ENCODE assay signal across 8 mouse cellular contexts in genomic region chr13:85188903-85189643, GRCm38 (mm10). TPM values are rescaled to one million over a fixed set of nuclear protein-coding genes. Genes with fewer than 3 reads are reported as not detected.
DNase-seq lines count a peak whose midpoint lies in the region; ATAC-seq and TF ChIP-seq lines count a peak whose summit lies in the region.

Gene Ccnh (plus strand): TSS chr13:85189408.

- H3K4me3 ChIP-seq in embryonic facial prominence, embryonic 13.5 days: peak within 1 kb of the TSS; percentile 86
- peak within 1 kb of the TSS; percentile 86 for H3K4me3 ChIP-seq in kidney, adult 2 months (ENCODE audit: insufficient read depth, low read depth, low read length)
- peak within 1 kb of the TSS; percentile 86 for H3K4me3 ChIP-seq in limb, embryonic 12.5 days (replicated peaks)
- H3K4me3 ChIP-seq in midbrain, embryonic 15.5 days: peak within 1 kb of the TSS; percentile 90
- peak within 1 kb of the TSS; percentile 78 for H3K4me3 ChIP-seq in spleen, adult 2 months (ENCODE audit: extremely low read depth, insufficient read depth, insufficient read length)

- no peaks in the 10 kb centered on the region for H3K27me3 ChIP-seq in embryonic facial prominence, embryonic 13.5 days
- no peaks in the 10 kb centered on the region for H3K27me3 ChIP-seq in kidney, adult 2 months (replicated peaks; ENCODE audit: control insufficient read depth, insufficient read depth, low read length)
- no peaks in the 10 kb centered on the region for H3K27me3 ChIP-seq in limb, embryonic 12.5 days
- H3K27me3 ChIP-seq in midbrain, embryonic 15.5 days (replicated peaks): no peaks in the 10 kb centered on the region
- H3K27me3 ChIP-seq in spleen, adult 2 months (ENCODE audit: control insufficient read depth, insufficient read depth, low read length): no peaks in the 10 kb centered on the region

- H3K27ac ChIP-seq in embryonic facial prominence, embryonic 13.5 days: peak within 1 kb of the TSS; percentile 69
- H3K27ac ChIP-seq in kidney, adult 2 months (ENCODE audit: insufficient read depth, low read depth, low read length): peak within 1 kb of the TSS; percentile 34
- H3K27ac ChIP-seq in limb, embryonic 12.5 days: peak within 1 kb of the TSS; percentile 78
- H3K27ac ChIP-seq in midbrain, embryonic 15.5 days: peak within 1 kb of the TSS; percentile 85
- peak within 1 kb of the TSS; percentile 18 for H3K27ac ChIP-seq in spleen, adult 2 months (ENCODE audit: insufficient read depth, low read length)

- peak within 1 kb of the TSS; percentile 92 for H3K9ac ChIP-seq in embryonic facial prominence, embryonic 13.5 days
- peak within 1 kb of the TSS; percentile 89 for H3K9ac ChIP-seq in limb, embryonic 12.5 days (replicated peaks)
- H3K9ac ChIP-seq in midbrain, embryonic 15.5 days: peak within 1 kb of the TSS; percentile 87

- H3K4me1 ChIP-seq in embryonic facial prominence, embryonic 13.5 days: peaks cover 8% of the 10 kb centered on the region
- no peaks in the 10 kb centered on the region for H3K4me1 ChIP-seq in kidney, adult 2 months (ENCODE audit: control insufficient read depth, insufficient read depth, low read length)
- no peaks in the 10 kb centered on the region for H3K4me1 ChIP-seq in limb, embryonic 12.5 days (replicated peaks)
- peaks cover 19% of the 10 kb centered on the region for H3K4me1 ChIP-seq in midbrain, embryonic 15.5 days
- no peaks in the 10 kb centered on the region for H3K4me1 ChIP-seq in spleen, adult 2 months (ENCODE audit: control insufficient read depth, insufficient read depth, insufficient read length)

- peak; percentile 93 for DNase-seq in 3134 (ENCODE audit: extremely low read depth, insufficient read length, low spot score)
- peak; percentile 95 to 97 for DNase-seq in adrenal gland, postnatal 36 days
- DNase-seq in heart, adult 18-20 months: peak; percentile 94 to 95
- DNase-seq in kidney, adult 2 months: peak; percentile 96
- peak; percentile 71 to 86 for DNase-seq in spleen, adult 2 months (ENCODE audit: low read depth in 1 of 2, low spot score in 2 of 2)

- ATAC-seq in embryonic facial prominence, embryonic 13.5 days (ENCODE audit: insufficient number of reproducible peaks, insufficient read depth, low FRiP score, low TSS enrichment, low read depth): peak; percentile 96
- ATAC-seq in limb, embryonic 12.5 days (ENCODE audit: insufficient number of reproducible peaks, insufficient read depth, low FRiP score, low TSS enrichment, low read depth): peak; percentile 97
- ATAC-seq in midbrain, embryonic 15.5 days (replicated peaks): peak; percentile 97

- peak; percentile 33 for TF ChIP-seq POLR2A in kidney, adult 2 months (IDR thresholded peaks at IDR 0.05; ENCODE audit: low read depth, low read length)
- TF ChIP-seq POLR2A in spleen, adult 2 months (IDR thresholded peaks at IDR 0.05; ENCODE audit: low read depth, low read length): no peak

- 2% methylated on average over 44 of the region's 44 CpGs for WGBS in embryonic facial prominence, embryonic 13.5 days
- WGBS in kidney, adult 2 months: 2% methylated on average over 44 of the region's 44 CpGs
- 2% methylated on average over 44 of the region's 44 CpGs for WGBS in limb, embryonic 12.5 days
- WGBS in midbrain, embryonic 15.5 days: 1% methylated on average over 44 of the region's 44 CpGs
- 2% methylated on average over 44 of the region's 44 CpGs for WGBS in spleen, adult 2 months

- peaks cover 25% of the 10 kb centered on the region for H3K36me3 ChIP-seq in embryonic facial prominence, embryonic 13.5 days
- H3K36me3 ChIP-seq in kidney, adult 2 months (ENCODE audit: control insufficient read depth, insufficient read depth, low read length): no peaks in the 10 kb centered on the region
- H3K36me3 ChIP-seq in limb, embryonic 12.5 days: peaks cover 30% of the 10 kb centered on the region
- H3K36me3 ChIP-seq in midbrain, embryonic 15.5 days (replicated peaks): peaks cover 14% of the 10 kb centered on the region
- peaks cover 3% of the 10 kb centered on the region; the same call in 1 of the 2 replicates for H3K36me3 ChIP-seq in spleen, adult 2 months (ENCODE audit: control insufficient read depth, insufficient read depth, low read length)

- no peaks in the 10 kb centered on the region for H3K9me3 ChIP-seq in embryonic facial prominence, embryonic 13.5 days
- no peaks in the 10 kb centered on the region for H3K9me3 ChIP-seq in limb, embryonic 12.5 days
- H3K9me3 ChIP-seq in midbrain, embryonic 15.5 days: no peaks in the 10 kb centered on the region

- TF ChIP-seq CTCF in kidney, adult 2 months (conservative IDR thresholded peaks at IDR 0.05; ENCODE audit: insufficient read depth, insufficient read length, low read depth, low read length): no peak
- TF ChIP-seq CTCF in spleen, adult 2 months (IDR thresholded peaks at IDR 0.05; ENCODE audit: extremely low read depth, insufficient read depth, insufficient read length, insufficient replicate concordance): no peak

- peak within 1 kb of the TSS; percentile 80 for H3K4me2 ChIP-seq in embryonic facial prominence, embryonic 13.5 days
- H3K4me2 ChIP-seq in limb, embryonic 12.5 days: peak within 1 kb of the TSS; percentile 83
- peak within 1 kb of the TSS; percentile 73 for H3K4me2 ChIP-seq in midbrain, embryonic 15.5 days

RNA-seq across cellular contexts. Expression of gene Ccnh, which starts in this region (rescaled TPM):
- total RNA-seq in adrenal gland, postnatal 36 days (2021): 10 to 100 TPM; 35.6 to 41.3 TPM
- 88.5 and 95.8 TPM in 2 replicates for polyA plus RNA-seq in embryonic facial prominence, embryonic 13.5 days (2015; fragmentation: Nextera tagmentation; extraction: Ambion mirVana)
- total RNA-seq in heart, adult 18-20 months (2021): 10 to 100 TPM; 33.7 to 33.8 TPM
- 18.9 and 20.7 TPM in 2 replicates for polyA plus RNA-seq in kidney, adult 2 months (2012; rRNA removed)
- 102 and 103 TPM in 2 replicates for polyA plus RNA-seq in limb, embryonic 12.5 days (2016; fragmentation: Nextera tagmentation; extraction: Ambion mirVana)
- 76.8 and 82.7 TPM in 2 replicates for polyA plus RNA-seq in midbrain, embryonic 15.5 days (2015; fragmentation: Nextera tagmentation; extraction: Ambion mirVana)
- polyA plus RNA-seq in spleen, adult 2 months (2012; rRNA removed): 13.6 and 16.1 TPM in 2 replicates

Comparison
In these comparisons a context has a peak if more than half of its experiments do, and no peak if none do; other contexts are left out.
1. Peak in every context shown above with its lines: DNase-seq, ATAC-seq, H3K4me3 ChIP-seq and H3K27ac ChIP-seq.
2. H3K27ac ChIP-seq: peak in every context shown above with its lines; median percentile 85 in midbrain, embryonic 15.5 days; 78 in limb, embryonic 12.5 days; 69 in embryonic facial prominence, embryonic 13.5 days; 34 in kidney, adult 2 months; 18 in spleen, adult 2 months.